Mouse (Mus musculus): Measurements from ENCODE around the gene Clcnka.

DNA sequence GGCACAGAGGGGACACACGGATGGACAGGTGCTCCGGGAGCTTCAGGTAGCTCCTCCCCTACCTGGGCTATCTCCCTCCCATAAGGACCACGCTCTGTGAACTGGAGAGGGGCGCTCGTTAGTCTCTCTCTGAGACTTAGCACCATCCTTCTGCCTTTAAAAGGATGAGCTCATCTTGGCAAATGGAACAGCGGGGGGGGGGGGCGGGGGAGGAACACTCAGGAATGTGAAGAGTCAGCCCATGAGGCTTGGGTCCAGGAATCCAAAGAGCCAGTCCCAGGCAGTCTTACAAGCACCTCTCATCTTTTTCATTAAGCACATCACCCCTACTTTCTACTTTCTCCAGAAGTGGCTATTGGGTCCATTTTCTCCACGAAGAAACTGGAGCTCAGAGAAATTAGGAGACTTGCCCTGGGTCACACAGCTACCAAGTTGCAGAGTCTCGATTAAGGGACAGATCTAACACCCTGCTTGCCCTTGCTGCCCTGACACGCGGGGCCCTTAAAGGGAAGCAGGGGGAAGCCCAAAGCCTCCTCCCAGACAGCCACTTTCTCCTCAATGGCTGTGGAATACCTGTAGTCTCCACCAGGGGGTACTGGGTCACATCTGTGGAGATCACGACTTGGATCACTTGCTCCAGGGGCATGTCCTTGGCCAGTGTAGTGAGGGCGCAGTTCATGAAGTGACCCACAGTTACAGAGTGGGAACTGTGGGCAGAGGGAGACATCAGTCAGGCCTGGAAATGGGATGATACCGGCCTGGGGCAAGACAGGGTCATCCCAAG is 8.2 kb upstream of the Clcnka start:
- TF ChIP-seq POLR2A (IDR thresholded peaks at IDR 0.05; ENCODE audit: control insufficient read depth in 1 of 2, insufficient read depth in 1 of 2, low read depth in 1 of 2, low read length in 2 of 2, poor library complexity in 1 of 2) (no peak), MEF2A (IDR thresholded peaks at IDR 0.05; ENCODE audit: extremely low read depth, insufficient replicate concordance, low read depth, low read length, poor library complexity, severe bottlenecking) (no peak), MAX (IDR thresholded peaks at IDR 0.05; ENCODE audit: low read length) (no peak), SIN3A (IDR thresholded peaks at IDR 0.05; ENCODE audit: low read length) (no peak), CHD2 (IDR thresholded peaks at IDR 0.05; ENCODE audit: low read length) (no peak), ZKSCAN1 (IDR thresholded peaks at IDR 0.05; ENCODE audit: low read depth, low read length) (no peak), CTCF (IDR thresholded peaks at IDR 0.05 in 2 of 3, conservative IDR thresholded peaks at IDR 0.05 in 1 of 3; ENCODE audit: control insufficient read depth in 1 of 3, insufficient read depth in 1 of 3, low read depth in 2 of 3, low read length in 3 of 3, poor library complexity in 1 of 3, severe bottlenecking in 1 of 3) (peak; percentile 44 to 68 (median 47); a peak in 5 of 6 replicates)

Measured in MEL (cell line).